Mouse (Mus musculus) layer of hippocampus, adult 8-10 months (tissue): ENCODE results near the gene Smarcc2. TPM values are rescaled to one million over a fixed set of nuclear protein-coding genes. Genes with fewer than 3 reads are reported as not detected.
"Not testable (repeated sequence)": the region's sequence is repeated elsewhere in the genome, so short reads cannot be mapped to it uniquely, and the experiment has no call there.

Experiments used
- DNase-seq, 2 experiments: peaks; one replicate each; pipeline ENCODE4 v3.0.0; 2022; ENCODE audit warnings: low spot score in 2 of 2
- total RNA-seq, 4 experiments: library from RNA; stranded (reverse); gene quantifications; 2 replicates each; pipeline ENCODE4 v1.2.4; 2022

Smarcc2 gene
- total RNA-seq, 4 experiments from 2014 or later: 238 to 267 (median 258) TPM

DNA sequence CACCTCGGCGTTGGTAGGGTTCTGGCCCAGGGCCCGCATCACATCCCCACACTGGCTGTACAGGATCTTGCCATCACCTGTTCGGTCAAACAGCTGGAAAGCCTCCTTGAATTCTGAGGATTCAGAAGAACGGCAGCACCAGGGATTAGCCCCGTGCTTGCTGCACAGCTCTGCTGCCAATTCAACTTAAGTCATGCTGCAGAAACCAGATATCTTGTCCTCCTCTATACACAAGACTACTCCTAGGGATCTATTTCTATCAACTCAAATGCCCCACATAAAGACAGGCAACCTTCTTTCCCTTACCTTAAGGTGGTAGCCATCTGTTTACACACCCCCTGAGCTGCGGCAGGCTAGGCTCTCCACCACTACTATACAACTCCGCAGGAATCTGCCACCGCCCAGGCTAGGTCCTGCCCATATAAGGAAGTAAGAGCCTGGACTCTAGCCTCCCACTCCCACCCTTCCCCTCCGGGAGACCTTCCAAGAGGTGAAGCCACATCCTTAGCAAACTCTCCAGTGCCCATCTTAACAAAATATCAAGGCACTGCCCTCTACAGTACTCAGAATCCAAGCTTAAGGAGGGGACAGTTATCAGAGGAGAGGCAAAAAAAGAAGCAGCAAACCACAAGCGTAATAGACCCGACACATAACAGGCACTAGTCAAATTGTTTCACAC, 33.7 kb downstream of the Smarcc2 start:
- DNase-seq: no peak

DNA sequence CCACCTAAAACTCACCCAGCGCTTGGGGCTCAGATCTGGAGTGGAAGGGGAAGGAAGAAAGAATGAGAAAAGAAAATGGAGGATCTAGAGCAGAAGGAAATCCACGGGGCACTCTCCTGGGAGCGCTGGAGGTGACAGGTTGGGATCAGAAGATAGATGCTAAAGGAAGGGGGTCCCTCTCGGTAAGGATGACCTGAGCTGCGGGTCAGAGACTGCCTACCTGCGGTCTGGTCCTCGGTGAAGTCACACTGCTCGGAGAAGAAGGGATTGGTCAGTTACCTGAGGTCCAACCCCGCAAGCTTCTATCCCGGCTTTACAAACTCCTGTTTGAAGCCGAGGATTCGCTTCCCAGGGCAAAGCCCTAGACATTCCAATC, 34.3 kb downstream of the Smarcc2 start:
- no peak for DNase-seq

DNA sequence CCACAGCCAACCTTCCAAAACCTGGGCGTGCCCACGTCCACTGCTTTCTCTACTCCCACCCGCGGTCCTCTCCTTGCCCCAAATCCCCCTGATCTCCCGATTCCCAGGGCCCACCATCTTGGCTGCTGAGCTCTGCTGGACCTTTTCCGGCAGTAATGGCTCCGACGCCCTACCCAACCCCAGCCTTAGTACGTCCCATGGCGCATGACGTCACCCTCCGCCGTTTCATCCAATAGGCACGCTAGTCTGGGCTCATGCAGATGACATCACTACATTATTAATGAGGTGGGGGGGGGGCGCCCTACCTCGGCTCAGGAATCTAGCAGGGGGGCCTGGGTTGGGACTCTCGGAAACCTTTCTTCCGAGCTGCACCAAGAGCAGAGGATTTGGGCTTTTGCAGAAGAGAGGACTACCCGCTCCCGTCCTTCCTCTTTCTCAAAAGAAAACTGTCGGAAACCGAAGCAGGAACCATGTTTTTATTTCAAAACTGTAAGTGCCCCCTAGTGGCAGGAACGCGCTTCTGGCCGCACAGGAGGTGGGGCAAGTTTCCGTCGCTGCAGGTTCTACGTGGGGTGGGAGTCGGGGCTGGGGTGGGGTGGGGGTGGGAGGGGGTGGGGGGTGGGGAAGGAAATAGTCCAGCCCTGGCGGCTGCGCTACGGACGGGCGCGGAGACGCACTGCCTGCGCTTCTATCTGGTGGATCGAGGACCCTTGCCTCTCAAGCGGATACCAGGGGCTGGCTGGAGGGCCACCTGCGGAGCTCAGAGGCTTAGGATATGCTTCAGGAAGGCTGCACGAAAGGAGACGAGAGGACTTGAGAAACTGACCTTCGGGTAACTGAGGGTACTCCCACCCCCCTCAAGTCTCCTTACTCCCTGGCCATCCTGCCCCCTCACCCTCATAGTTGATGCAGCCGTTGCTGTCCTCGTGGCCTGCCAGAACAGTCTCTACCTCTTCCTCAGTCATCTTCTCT, 34.9 kb downstream of the Smarcc2 start, which contains the start of gene Myl6:
TSS of gene Myl6 (minus strand) at position 451 of the 972 bp plus-strand sequence.
- peak; percentile 98 for DNase-seq

DNA sequence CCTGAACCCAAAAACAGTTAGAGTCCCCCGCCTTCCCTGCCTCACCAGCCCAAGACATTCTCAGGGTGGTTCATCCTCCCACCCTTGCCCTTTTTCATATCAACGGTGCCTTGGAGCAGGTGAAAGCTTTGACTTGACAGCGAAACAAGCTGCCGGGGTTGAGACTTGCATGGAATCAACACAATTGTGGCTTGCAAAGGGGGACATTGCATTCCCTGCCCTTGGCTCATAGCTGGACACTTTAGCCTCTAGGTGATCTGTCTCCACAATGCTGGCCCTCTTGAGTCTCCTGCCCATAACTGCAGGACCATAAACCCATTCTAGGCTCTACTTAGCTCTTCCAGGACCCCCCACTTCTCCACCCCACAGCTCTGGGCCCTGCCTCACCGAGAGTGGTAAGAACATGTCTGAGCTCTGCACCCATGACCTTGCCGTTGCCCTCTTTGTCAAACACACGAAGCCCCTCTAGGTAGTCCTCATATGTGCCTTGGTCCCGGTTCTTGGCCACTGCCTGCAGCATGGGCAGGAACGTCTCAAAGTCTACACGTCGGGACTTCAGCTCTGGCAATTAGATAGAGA, 35.7 kb downstream of the Smarcc2 start:
- no peak for DNase-seq

DNA sequence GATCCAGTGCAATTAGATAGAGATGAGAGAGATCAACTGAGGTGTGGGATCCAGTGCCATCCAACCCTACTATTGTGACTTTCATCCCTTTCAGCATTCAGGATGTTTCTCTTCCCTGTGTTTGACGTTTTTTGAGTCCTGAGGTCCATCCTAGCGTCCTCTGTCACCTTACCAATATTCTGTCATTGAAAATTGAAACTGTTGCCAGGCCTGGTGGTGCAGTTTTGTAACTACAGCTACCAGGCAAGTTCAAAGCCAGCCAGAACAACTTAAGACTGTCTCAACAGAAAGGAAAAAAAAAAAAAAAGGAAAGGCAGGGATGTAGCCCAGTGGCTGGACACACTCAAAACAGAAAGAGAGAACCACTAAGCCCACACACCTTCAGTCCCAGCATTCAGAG, 36.2 kb downstream of the Smarcc2 start:
- no peak for DNase-seq

- DNase-seq: no peak
Measured at GRCm38 (mm10) chr10:128495903-128496302, 36.9 kb downstream of the Smarcc2 start.

- no peak for DNase-seq
Measured at GRCm38 (mm10) chr10:128496509-128497077, 37.5 kb downstream of the Smarcc2 start.

DNA sequence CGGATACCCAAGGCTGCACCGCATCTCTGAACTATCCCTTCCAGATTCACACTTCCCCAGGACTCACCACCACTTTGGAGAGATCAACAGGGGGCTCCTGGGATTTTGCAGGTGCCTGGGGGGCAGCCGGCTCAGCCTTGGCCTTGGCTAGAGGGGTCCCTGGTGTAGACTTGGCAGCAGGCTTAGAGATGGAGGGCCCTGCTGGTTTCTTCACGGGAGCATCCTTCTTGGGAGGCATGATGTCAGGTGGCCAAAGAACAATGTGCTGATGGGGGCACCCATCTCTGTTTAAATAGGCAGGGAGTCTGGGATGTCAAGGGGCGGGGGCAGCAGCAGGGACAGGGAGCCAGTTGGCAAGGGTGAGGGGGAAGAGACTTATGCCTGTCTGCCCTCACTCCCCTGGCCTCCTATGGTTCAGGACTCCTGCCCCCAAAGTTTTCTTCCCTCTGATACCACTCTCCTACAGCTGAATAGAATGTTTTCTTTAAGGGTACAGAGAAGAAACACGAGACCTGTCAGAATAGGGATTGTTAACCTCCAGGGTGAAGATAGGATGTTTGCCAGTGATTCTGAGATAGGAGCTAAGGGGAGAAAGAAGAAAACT, 38.2 kb downstream of the Smarcc2 start:
- no peak for DNase-seq

DNA sequence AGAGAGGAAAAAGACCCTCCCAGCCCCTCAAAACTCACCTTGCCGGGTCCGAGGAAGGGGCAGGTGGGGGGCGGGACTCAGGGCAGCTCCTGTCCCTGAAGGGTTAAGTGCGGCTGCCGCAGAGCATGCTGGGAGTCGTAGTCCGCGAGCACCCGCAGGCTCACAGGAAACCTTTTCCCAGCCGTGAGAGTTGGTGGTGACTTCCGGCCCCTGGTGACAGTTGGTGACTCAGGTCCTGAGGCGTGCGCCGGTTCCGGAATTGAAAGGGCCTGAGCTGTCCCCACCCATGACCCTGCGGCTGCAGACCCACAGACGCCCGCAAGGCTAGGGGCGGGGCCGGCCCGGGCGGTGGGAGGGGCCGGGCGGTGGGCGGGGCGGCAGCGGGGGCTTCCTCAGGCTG, 39.5 kb downstream of the Smarcc2 start, which contains the start of gene Myl6b:
TSS of gene Myl6b (minus strand) at position 96 of the 400 bp plus-strand sequence.
- peak; percentile 94 to 95 for DNase-seq

GRCm38 (mm10) chr10:128499116-128499671, 40.1 kb downstream of the Smarcc2 start:
- DNase-seq: peak in 1 of 2 experiments; percentile 65

DNA sequence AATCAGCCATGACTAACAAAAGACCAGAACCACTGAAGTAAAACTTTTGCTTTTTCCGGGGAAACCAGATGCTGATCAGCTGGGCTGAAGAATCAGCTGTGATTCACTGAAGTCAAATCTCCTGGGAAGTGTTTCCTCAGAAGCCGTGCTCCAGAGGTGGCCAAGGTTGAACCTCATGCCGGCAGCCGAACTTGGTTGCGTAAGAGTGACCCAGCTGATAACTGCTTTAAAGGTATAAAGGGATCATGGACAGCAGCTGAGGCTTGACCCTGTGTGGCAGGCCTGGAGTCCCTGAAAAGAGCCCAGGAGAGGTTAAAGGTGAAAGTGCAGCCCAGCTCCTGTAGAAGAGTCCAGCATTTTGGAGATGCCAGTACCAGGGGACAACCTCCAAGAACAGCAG, 43.3 kb downstream of the Smarcc2 start:
- no peak for DNase-seq

DNA sequence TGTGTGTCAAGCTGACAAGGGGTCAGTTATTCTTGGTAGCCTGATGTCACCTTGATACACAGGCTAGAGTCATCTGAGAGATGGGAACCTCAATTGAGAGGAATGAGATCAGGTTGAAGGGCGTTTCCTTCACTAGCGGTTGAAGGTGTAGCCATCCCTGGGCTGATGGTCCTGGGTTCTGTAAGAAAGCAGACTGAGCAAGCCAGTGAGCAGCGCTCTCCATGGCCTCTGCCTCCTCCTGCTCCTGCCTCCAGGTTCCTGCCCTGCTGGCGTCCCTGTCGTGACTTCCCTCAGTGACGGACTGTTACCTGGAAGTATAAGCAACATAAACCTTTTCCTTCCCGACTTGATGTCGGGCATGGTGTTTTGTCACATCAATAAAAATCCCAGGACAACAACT, 44.5 kb downstream of the Smarcc2 start:
- no peak for DNase-seq

- no peak for DNase-seq
Measured at GRCm38 (mm10) chr10:128504012-128504411, 45.0 kb downstream of the Smarcc2 start.

GRCm38 (mm10) chr10:128504641-128505370, 45.8 kb downstream of the Smarcc2 start:
- DNase-seq: no peak

GRCm38 (mm10) chr10:128505371-128505667, 46.3 kb downstream of the Smarcc2 start:
- not testable (repeated sequence) for DNase-seq

GRCm38 (mm10) chr10:128505974-128506373, 46.9 kb downstream of the Smarcc2 start:
- no peak for DNase-seq

- no peak for DNase-seq
Measured at GRCm38 (mm10) chr10:128508260-128508659, 49.2 kb downstream of the Smarcc2 start.

DNA sequence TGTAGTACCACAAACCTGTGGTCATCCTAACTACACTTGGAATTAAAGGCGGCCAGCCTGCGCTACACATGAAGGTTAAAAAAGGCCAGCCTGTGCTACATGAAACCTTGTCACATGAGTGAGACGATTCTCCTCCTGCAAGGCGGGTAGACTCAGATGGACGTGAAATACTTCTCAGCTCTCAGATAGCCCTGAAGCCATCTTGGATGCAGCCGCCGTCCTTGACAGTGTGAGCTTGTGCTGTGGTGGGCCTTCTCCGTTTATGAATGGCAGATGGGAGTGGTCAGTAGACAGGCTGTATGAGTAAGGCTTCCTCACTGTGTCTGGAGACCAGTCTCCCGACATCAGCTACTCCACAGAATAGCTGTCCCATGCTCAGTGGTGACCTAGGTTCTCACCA, 50.2 kb downstream of the Smarcc2 start:
- DNase-seq: no peak

DNA sequence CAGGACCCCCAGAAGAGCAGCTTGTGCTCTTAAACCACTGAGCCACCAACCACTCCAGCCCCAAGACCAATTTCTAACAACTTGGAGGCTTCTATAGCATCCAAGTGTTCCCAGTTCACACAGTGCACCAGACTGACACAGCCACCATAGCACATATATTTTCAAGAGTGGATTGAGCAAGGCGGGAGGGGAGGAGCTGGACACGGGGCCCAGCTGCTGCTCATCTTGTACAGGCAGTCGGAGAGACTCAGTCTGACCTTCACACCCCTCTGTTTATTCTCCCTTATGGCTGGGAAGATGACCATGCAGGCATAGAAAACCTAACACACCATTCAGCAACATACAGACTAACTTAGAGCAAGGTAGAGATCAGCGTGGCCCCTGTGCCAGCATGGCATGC, 50.8 kb downstream of the Smarcc2 start:
- no peak for DNase-seq

DNA sequence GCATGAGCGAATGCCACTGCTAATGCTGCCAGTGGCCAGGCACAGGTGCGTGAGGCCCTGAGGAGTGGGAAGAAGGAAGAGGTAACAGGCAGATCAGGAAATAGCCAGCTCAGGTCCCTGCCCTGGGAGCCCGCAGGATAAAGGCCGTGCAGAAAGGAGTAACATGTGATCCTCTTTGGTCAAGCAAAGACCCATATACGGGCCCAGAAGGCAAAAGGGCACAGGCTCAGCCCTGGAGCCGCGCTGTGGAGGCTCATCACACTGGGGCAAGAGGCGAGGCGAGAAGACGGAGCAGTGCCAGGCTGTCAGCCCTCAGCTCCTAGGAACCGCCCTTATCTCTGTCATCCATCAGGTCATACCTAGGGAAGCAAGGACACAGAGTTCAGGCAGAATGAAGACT, 51.3 kb downstream of the Smarcc2 start:
- DNase-seq: no peak
